Mouse (Mus musculus): ENCODE measurements at regions not wholly inside any gene's neighbourhood (a gene's known extent, or its start where the extent isn't known, plus 50 kb on each side); places are given as distances from the start of the nearest gene placed in this dataset.

DNA sequence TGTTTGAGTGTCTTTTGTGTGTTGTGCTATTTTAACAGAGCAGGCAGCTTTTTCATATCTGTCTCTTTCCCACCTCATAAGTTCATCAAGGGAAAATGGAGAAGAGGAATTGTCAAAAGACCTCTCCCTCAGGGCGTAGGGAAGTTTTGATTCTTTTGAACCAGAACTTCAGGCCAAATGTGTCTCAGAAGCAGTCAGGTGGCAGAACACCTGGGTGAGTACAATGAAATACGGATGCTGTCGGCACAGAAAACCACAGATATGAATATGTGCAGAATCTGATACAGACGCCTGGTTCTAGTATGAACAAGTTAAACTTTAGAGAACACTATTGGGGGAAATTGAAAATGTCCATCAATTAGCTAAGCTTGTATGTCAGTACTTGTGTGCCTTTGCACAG is 84.2 kb downstream of the 3110018I06Rik start:
- Histone ChIP-seq H3K4me3 (ENCODE audit: low read depth, low read length) (no peak overlapping the region), H3K27me3 (ENCODE audit: control insufficient read depth, insufficient read depth, low read length) (no peaks in the 10 kb centered on the region), H3K4me1 (ENCODE audit: control insufficient read depth, insufficient read depth, insufficient read length, low read length) (no peaks in the 10 kb centered on the region), H3K27ac (ENCODE audit: insufficient read depth, low read depth, low read length) (no peak overlapping the region), H3K36me3 (ENCODE audit: control insufficient read depth, insufficient read depth, low read length) (no peaks in the 10 kb centered on the region)
- no peak for TF ChIP-seq POLR2A (IDR thresholded peaks at IDR 0.05; ENCODE audit: low read depth, low read length)
- TF ChIP-seq CTCF (IDR thresholded peaks at IDR 0.05; ENCODE audit: extremely low read depth, insufficient read length, insufficient replicate concordance, low read depth, low read length), result no peak
- 90% methylated on average over 4 of the region's 4 CpGs for WGBS

DNA sequence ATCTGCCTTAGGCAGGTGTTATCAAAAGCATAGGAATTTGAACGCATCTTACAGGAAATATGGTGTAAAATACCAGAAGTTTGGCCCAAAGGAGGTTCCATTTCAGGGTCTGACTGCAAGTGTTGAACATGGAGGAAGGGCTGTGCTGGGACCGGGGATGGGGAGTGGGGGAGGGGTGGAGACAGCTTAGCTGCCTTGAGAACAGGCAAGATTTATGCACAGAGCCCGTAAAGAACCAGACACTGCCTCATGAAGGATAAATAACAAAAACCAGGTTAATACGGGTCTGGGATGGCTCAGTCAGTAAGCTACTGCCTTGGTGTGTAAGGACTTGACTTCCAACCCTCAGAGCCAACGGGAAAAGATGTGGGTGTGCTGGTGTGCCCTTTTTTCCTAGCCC is 91.1 kb downstream of the 3110018I06Rik start:
- no peak overlapping the region for H3K4me3 ChIP-seq (ENCODE audit: low read depth, low read length)
- H3K36me3 ChIP-seq (ENCODE audit: control insufficient read depth, insufficient read depth, low read length), result no peaks in the 10 kb centered on the region
- TF ChIP-seq CTCF (IDR thresholded peaks at IDR 0.05; ENCODE audit: extremely low read depth, insufficient read length, insufficient replicate concordance, low read depth, low read length) (no peak), POLR2A (IDR thresholded peaks at IDR 0.05; ENCODE audit: low read depth, low read length) (no peak)
- H3K27me3 ChIP-seq (ENCODE audit: control insufficient read depth, insufficient read depth, low read length), result no peaks in the 10 kb centered on the region
- 77% methylated on average over 5 of the region's 5 CpGs for WGBS
- no peaks in the 10 kb centered on the region for H3K4me1 ChIP-seq (ENCODE audit: control insufficient read depth, insufficient read depth, insufficient read length, low read length)
- no peak overlapping the region for H3K27ac ChIP-seq (ENCODE audit: insufficient read depth, low read depth, low read length)

DNA sequence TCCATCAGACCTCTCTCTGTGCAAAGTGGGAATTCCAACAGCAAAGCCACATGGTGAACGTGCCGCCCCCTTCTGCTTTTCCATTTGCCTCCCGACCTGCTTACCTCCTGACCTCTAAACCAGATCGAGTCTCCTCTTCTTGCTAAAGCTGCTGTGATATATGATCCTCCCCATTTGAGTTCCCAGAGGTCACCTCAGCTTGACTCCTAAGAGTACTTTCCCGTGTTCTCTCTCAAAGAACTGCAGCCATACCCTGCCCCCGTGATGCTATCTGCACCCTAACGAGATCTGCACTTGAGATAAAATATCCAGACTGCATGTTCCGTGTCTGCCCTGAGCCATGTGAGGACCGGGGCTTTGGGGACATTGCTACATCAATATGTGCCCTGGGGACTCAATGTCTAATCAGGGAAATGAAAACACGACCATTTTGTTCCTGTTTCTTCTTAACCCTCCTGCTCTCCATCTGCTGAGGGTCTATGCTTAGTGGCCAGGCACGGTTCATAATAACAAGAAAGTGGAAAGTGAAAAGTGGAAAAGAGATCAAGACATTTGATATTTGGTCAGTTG is 94.8 kb downstream of the 3110018I06Rik start:
- Histone ChIP-seq H3K36me3 (ENCODE audit: control insufficient read depth, insufficient read depth, low read length) (no peaks in the 10 kb centered on the region), H3K4me3 (ENCODE audit: low read depth, low read length) (no peak overlapping the region), H3K27me3 (ENCODE audit: control insufficient read depth, insufficient read depth, low read length) (no peaks in the 10 kb centered on the region), H3K4me1 (ENCODE audit: control insufficient read depth, insufficient read depth, insufficient read length, low read length) (no peaks in the 10 kb centered on the region; the same call in 1 of the 2 replicates), H3K27ac (ENCODE audit: insufficient read depth, low read depth, low read length) (no peak overlapping the region)
- TF ChIP-seq CTCF (IDR thresholded peaks at IDR 0.05; ENCODE audit: extremely low read depth, insufficient read length, insufficient replicate concordance, low read depth, low read length) (no peak), POLR2A (IDR thresholded peaks at IDR 0.05; ENCODE audit: low read depth, low read length) (no peak)
- 52% methylated on average over 11 of the region's 11 CpGs for WGBS

DNA sequence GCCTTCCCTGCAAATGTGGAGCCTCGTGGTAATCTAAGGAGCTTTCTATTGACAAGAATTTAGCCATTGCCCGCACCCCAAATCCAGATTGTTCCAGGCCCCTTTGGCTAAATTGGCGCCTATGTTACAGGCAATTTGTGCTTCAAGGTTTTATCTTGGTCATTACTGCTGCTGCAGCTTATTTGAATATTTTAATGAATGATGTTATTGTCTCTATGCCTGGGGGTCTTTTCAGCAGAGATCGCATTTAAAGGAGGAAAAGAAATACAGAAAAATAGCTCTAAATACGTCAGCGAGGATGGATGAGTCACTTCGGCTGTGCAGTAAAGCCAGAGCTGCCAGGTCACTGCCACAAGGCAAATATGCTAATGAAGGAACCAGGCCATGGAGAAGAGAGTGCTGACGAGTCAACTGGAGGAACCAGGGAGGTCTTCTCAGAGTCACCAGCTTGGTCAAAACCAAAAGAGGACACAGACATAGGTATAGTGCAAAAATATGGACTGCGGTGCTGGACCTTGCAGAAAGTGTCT is 97.3 kb downstream of the 3110018I06Rik start:
- no peaks in the 10 kb centered on the region for H3K27me3 ChIP-seq (ENCODE audit: control insufficient read depth, insufficient read depth, low read length)
- no peak overlapping the region for H3K4me3 ChIP-seq (ENCODE audit: low read depth, low read length)
- 77% methylated on average over 9 of the region's 9 CpGs for WGBS
- no peak for TF ChIP-seq CTCF (IDR thresholded peaks at IDR 0.05; ENCODE audit: extremely low read depth, insufficient read length, insufficient replicate concordance, low read depth, low read length)
- TF ChIP-seq POLR2A (IDR thresholded peaks at IDR 0.05; ENCODE audit: low read depth, low read length), result no peak
- no peaks in the 10 kb centered on the region; the same call in 1 of the 2 replicates for H3K4me1 ChIP-seq (ENCODE audit: control insufficient read depth, insufficient read depth, insufficient read length, low read length)
- no peak overlapping the region for H3K27ac ChIP-seq (ENCODE audit: insufficient read depth, low read depth, low read length)
- H3K36me3 ChIP-seq (ENCODE audit: control insufficient read depth, insufficient read depth, low read length), result no peaks in the 10 kb centered on the region

DNA sequence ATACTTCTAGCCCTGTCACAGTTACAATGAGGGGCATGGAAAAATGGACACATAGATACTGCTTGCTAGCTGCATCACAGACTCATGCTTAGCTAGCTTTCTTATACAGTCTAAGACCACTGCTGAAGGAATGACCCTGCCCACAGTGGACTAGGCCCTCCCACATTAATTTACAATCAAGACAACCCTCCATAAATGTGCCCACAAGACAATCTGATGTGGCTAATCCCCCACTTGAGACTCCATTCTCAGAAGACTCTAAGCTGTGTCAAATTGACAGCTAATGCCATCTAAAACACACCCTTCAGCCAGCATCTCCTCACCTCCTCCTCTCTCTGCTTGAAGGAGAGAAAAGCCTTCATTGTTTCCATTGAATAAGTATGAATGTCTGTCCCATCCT is 107.8 kb downstream of the 3110018I06Rik start:
- TF ChIP-seq POLR2A (IDR thresholded peaks at IDR 0.05; ENCODE audit: low read depth, low read length) (no peak), CTCF (IDR thresholded peaks at IDR 0.05; ENCODE audit: extremely low read depth, insufficient read length, insufficient replicate concordance, low read depth, low read length) (no peak)
- no peak overlapping the region for H3K27ac ChIP-seq (ENCODE audit: insufficient read depth, low read depth, low read length)
- H3K4me1 ChIP-seq (ENCODE audit: control insufficient read depth, insufficient read depth, insufficient read length, low read length), result no peaks in the 10 kb centered on the region
- no peaks in the 10 kb centered on the region for H3K36me3 ChIP-seq (ENCODE audit: control insufficient read depth, insufficient read depth, low read length)
- no peaks in the 10 kb centered on the region for H3K27me3 ChIP-seq (ENCODE audit: control insufficient read depth, insufficient read depth, low read length)
- no peak overlapping the region for H3K4me3 ChIP-seq (ENCODE audit: low read depth, low read length)

DNA sequence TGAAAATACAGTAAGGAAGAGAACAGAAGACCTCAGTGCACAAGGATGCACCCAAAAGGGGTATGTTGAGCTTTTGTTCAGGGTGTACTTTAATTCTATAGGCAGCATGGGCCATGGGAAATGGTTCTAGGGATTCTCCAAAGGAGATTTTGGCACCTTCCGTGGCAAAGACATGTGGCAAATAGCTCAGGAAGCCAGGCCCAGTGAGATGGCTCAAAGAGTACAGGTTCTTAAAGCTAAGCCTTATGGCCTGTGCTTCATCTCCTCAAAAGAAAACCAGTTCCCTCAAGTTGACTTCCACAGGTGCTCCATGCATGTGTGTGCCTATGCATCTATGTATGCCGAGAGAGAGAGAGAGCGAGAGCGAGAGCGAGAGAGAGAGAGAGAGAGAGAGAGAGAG is 112.1 kb downstream of the 3110018I06Rik start:
- WGBS, result 91% methylated on average over 5 of the region's 5 CpGs
- TF ChIP-seq POLR2A (IDR thresholded peaks at IDR 0.05; ENCODE audit: low read depth, low read length) (no peak), CTCF (IDR thresholded peaks at IDR 0.05; ENCODE audit: extremely low read depth, insufficient read length, insufficient replicate concordance, low read depth, low read length) (no peak)

DNA sequence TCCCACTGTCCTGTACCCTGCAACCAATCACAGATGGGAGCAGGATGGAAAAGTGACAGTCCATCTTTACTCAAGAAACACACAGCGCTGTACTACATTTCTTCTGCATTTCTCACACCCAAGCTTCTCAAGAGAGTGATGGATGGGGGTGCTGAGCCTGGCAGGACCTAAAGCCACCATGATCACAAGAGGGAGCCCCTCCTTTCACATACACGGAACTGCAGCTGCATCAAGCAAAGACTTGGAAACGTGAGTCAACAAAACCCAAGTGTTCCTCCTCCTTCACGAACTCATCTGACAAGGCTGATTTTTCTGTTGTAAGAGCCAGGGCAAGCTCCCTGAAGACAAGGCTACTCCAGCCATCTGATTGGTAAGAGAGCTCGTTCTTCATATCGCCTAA is 120.5 kb downstream of the 3110018I06Rik start:
- no peak for TF ChIP-seq CTCF (IDR thresholded peaks at IDR 0.05; ENCODE audit: extremely low read depth, insufficient read length, insufficient replicate concordance, low read depth, low read length)
- WGBS, result 61% methylated on average over 6 of the region's 6 CpGs
- H3K27ac ChIP-seq (ENCODE audit: insufficient read depth, low read depth, low read length), result no peak overlapping the region
- H3K4me1 ChIP-seq (ENCODE audit: control insufficient read depth, insufficient read depth, insufficient read length, low read length), result no peaks in the 10 kb centered on the region
- no peaks in the 10 kb centered on the region for H3K36me3 ChIP-seq (ENCODE audit: control insufficient read depth, insufficient read depth, low read length)
- no peaks in the 10 kb centered on the region for H3K27me3 ChIP-seq (ENCODE audit: control insufficient read depth, insufficient read depth, low read length)
- no peak overlapping the region for H3K4me3 ChIP-seq (ENCODE audit: low read depth, low read length)

More for the DNA sequence above, 112.1 kb downstream of the 3110018I06Rik start:
- Histone ChIP-seq H3K4me3 (ENCODE audit: low read depth, low read length) (no peak overlapping the region), H3K27ac (ENCODE audit: insufficient read depth, low read depth, low read length) (no peak overlapping the region), H3K27me3 (ENCODE audit: control insufficient read depth, insufficient read depth, low read length) (no peaks in the 10 kb centered on the region), H3K36me3 (ENCODE audit: control insufficient read depth, insufficient read depth, low read length) (no peaks in the 10 kb centered on the region), H3K4me1 (ENCODE audit: control insufficient read depth, insufficient read depth, insufficient read length, low read length) (no peaks in the 10 kb centered on the region)

All from small intestine, adult 2 months (tissue).